ENCODE assay signal across 19 mouse cellular contexts in the genomic region with DNA sequence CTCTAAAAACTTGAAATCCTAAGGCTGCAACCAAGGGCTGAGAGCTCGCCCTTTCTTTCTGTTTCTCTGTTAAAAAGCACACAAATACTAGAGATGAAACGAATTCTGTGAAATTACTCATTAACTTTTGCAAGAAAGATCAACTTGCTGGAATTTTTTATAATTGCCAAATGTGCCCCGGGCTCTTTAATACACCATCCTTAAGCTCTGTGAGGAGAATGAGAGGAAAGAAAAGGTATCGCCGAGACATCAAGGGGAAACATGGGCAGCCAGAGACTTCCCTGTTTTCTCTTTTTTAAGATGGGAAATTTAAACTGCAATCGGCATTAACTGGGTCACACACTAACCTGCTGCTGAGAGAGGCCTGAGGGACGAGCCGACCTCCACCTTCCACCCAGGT.
DNase-seq lines count a peak whose midpoint lies in the region; ATAC-seq and TF ChIP-seq lines count a peak whose summit lies in the region.
"Had no signal": no experiment of that assay in that cellular context is flagged by ENCODE, and none has a peak within 500 bp of the region (broad histone marks: within the 10 kb centered on the region; RNA-seq: fewer than 3 reads in every experiment).

No protein-coding gene starts in this region.

- no peaks in the 10 kb centered on the region for H3K36me3 ChIP-seq in hindbrain, embryonic 15.5 days
- no peaks in the 10 kb centered on the region for H3K36me3 ChIP-seq in hindbrain, embryonic 10.5 days
- no peaks in the 10 kb centered on the region for H3K36me3 ChIP-seq in midbrain, embryonic 12.5 days
- H3K36me3 ChIP-seq in midbrain, embryonic 10.5 days: no peaks in the 10 kb centered on the region
- no peaks in the 10 kb centered on the region for H3K36me3 ChIP-seq in hindbrain, postnatal 0 days (ENCODE audit: insufficient read depth, low read length)

- DNase-seq in hindbrain, embryonic 10.5 days (ENCODE audit: low spot score): no peak
- DNase-seq in midbrain, embryonic 10.5 days (ENCODE audit: low spot score): no peak
- peak; percentile 14 for DNase-seq in hindbrain, postnatal 0 days (ENCODE audit: low spot score)
- no peak for DNase-seq in neural tube, embryonic 10.5 days (ENCODE audit: extremely low spot score, low spot score)
- DNase-seq: adrenal gland, adult 2 months; cerebellum, adult 8-10 months; gastrocnemius, postnatal 14 days; heart, adult 18-20 months; heart, postnatal 4 days; kidney, postnatal 25 days; lung, embryonic 14.5 days had no signal

- H3K4me1 ChIP-seq in hindbrain, embryonic 15.5 days (replicated peaks): peaks cover 16% of the 10 kb centered on the region
- peaks cover 8% of the 10 kb centered on the region; the same call in 1 of the 2 replicates for H3K4me1 ChIP-seq in hindbrain, embryonic 10.5 days (replicated peaks)
- no peaks in the 10 kb centered on the region for H3K4me1 ChIP-seq in midbrain, embryonic 12.5 days
- peaks cover 8% of the 10 kb centered on the region; the same call in 1 of the 2 replicates for H3K4me1 ChIP-seq in midbrain, embryonic 10.5 days
- H3K4me1 ChIP-seq in hindbrain, postnatal 0 days (ENCODE audit: insufficient read depth, low read length): no peaks in the 10 kb centered on the region
- H3K4me1 ChIP-seq: liver, embryonic 12.5 days had no signal

- no peak overlapping the region for H3K4me3 ChIP-seq in hindbrain, embryonic 15.5 days
- no peak overlapping the region for H3K4me3 ChIP-seq in hindbrain, embryonic 10.5 days
- H3K4me3 ChIP-seq in midbrain, embryonic 12.5 days: no peak overlapping the region
- no peak overlapping the region for H3K4me3 ChIP-seq in midbrain, embryonic 10.5 days
- H3K4me3 ChIP-seq in hindbrain, postnatal 0 days (ENCODE audit: low read length): no peak overlapping the region
- H3K4me3 ChIP-seq: liver, embryonic 12.5 days; neural tube, embryonic 13.5 days had no signal

- H3K27me3 ChIP-seq in hindbrain, embryonic 15.5 days: no peaks in the 10 kb centered on the region
- H3K27me3 ChIP-seq in hindbrain, embryonic 10.5 days (ENCODE audit: insufficient read depth, poor library complexity, severe bottlenecking): no peaks in the 10 kb centered on the region
- no peaks in the 10 kb centered on the region for H3K27me3 ChIP-seq in midbrain, embryonic 12.5 days
- no peaks in the 10 kb centered on the region for H3K27me3 ChIP-seq in midbrain, embryonic 10.5 days (ENCODE audit: low read depth, poor library complexity, severe bottlenecking)
- H3K27me3 ChIP-seq in hindbrain, postnatal 0 days (ENCODE audit: insufficient read depth, low read length): no peaks in the 10 kb centered on the region
- H3K27me3 ChIP-seq: liver, embryonic 12.5 days; neural tube, embryonic 13.5 days had no signal

- 67% methylated on average over 8 of the region's 8 CpGs for whole genome bisulfite sequencing in hindbrain, embryonic 15.5 days
- WGBS in hindbrain, embryonic 10.5 days: 85% methylated on average over 8 of the region's 8 CpGs
- 80% methylated on average over 8 of the region's 8 CpGs for WGBS in midbrain, embryonic 12.5 days
- WGBS in midbrain, embryonic 10.5 days: 85% methylated on average over 8 of the region's 8 CpGs
- WGBS in hindbrain, postnatal 0 days: 60% methylated on average over 8 of the region's 8 CpGs

- peak overlapping the region; percentile 68 for H3K27ac ChIP-seq in hindbrain, embryonic 15.5 days (replicated peaks)
- H3K27ac ChIP-seq in hindbrain, embryonic 10.5 days: no peak overlapping the region
- H3K27ac ChIP-seq in midbrain, embryonic 12.5 days (replicated peaks): 0 out of 2 replicates have a peak overlapping the region, but pooled peaks have one; percentile 20
- no peak overlapping the region for H3K27ac ChIP-seq in midbrain, embryonic 10.5 days (replicated peaks)
- H3K27ac ChIP-seq in hindbrain, postnatal 0 days: peak overlapping the region; percentile 58
- H3K27ac ChIP-seq: liver, embryonic 12.5 days; macrophage; neural tube, embryonic 13.5 days; stomach, postnatal 0 days had no signal

- TF ChIP-seq CTCF in hindbrain, postnatal 0 days (IDR thresholded peaks at IDR 0.05; ENCODE audit: low read depth): no peak

- H3K9me3 ChIP-seq in hindbrain, embryonic 15.5 days: no peaks in the 10 kb centered on the region
- H3K9me3 ChIP-seq in hindbrain, embryonic 10.5 days: no peaks in the 10 kb centered on the region
- H3K9me3 ChIP-seq in midbrain, embryonic 12.5 days: no peaks in the 10 kb centered on the region
- no peaks in the 10 kb centered on the region for H3K9me3 ChIP-seq in midbrain, embryonic 10.5 days (replicated peaks)
- H3K9me3 ChIP-seq in hindbrain, postnatal 0 days (ENCODE audit: low read length): no peaks in the 10 kb centered on the region
- H3K9me3 ChIP-seq: liver, embryonic 12.5 days; neural tube, embryonic 13.5 days had no signal

- no peak overlapping the region for H3K9ac ChIP-seq in hindbrain, embryonic 15.5 days
- no peak overlapping the region for H3K9ac ChIP-seq in midbrain, embryonic 12.5 days (replicated peaks)
- no peak overlapping the region for H3K9ac ChIP-seq in hindbrain, postnatal 0 days (replicated peaks; ENCODE audit: low read length)
- H3K9ac ChIP-seq: liver, embryonic 12.5 days; lung, embryonic 14.5 days; neural tube, embryonic 13.5 days had no signal

- ATAC-seq in hindbrain, embryonic 15.5 days (ENCODE audit: low FRiP score, low read depth): peak; percentile 36; the same call in 1 of the 2 replicates
- no peak for ATAC-seq in midbrain, embryonic 12.5 days (ENCODE audit: low FRiP score, low read depth)
- ATAC-seq in hindbrain, postnatal 0 days: no peak
- no peak for ATAC-seq in megakaryocyte progenitor cell, adult 5-6 weeks (replicated peaks; ENCODE audit: poor library complexity)
- ATAC-seq: intestine, embryonic 16.5 days; liver, embryonic 12.5 days had no signal

- H3K4me2 ChIP-seq in hindbrain, embryonic 15.5 days: no peak overlapping the region
- no peak overlapping the region for H3K4me2 ChIP-seq in midbrain, embryonic 12.5 days (replicated peaks)
- 0 out of 2 replicates have a peak overlapping the region, but pooled peaks have one; percentile 21 for H3K4me2 ChIP-seq in hindbrain, postnatal 0 days (ENCODE audit: low read depth, low read length)
- H3K4me2 ChIP-seq: liver, embryonic 12.5 days; lung, embryonic 14.5 days; neural tube, embryonic 13.5 days had no signal

Comparison
In these comparisons a context has a peak if more than half of its experiments do, and no peak if none do; other contexts are left out.
1. H3K27ac ChIP-seq: peak in hindbrain, embryonic 15.5 days (single experiment), midbrain, embryonic 12.5 days (single experiment) and hindbrain, postnatal 0 days (single experiment); none in hindbrain, embryonic 10.5 days (single experiment) and midbrain, embryonic 10.5 days (single experiment).